8 mouse cellular contexts compared by ENCODE assay signal in genomic region chr10:90828581-90829393, GRCm38 (mm10).
DNase-seq lines count a peak whose midpoint lies in the region; ATAC-seq and TF ChIP-seq lines count a peak whose summit lies in the region.

No protein-coding gene starts in this region.

- H3K4me3 ChIP-seq in kidney, embryonic 15.5 days (replicated peaks): peak overlapping the region; percentile 57
- no peak overlapping the region for H3K4me3 ChIP-seq in kidney, adult 2 months (ENCODE audit: insufficient read depth, low read depth, low read length)
- peak overlapping the region; percentile 60 for H3K4me3 ChIP-seq in heart, embryonic 16.5 days (ENCODE audit: low read length)
- peak overlapping the region; percentile 57 for H3K4me3 ChIP-seq in neural tube, embryonic 15.5 days (replicated peaks)

- ATAC-seq in kidney, embryonic 15.5 days (replicated peaks; ENCODE audit: low FRiP score): peak; percentile 46
- ATAC-seq in heart, embryonic 16.5 days (replicated peaks; ENCODE audit: extremely low read depth, insufficient read depth, low FRiP score): no peak
- ATAC-seq in neural tube, embryonic 15.5 days (ENCODE audit: low FRiP score): peak; percentile 85

- H3K36me3 ChIP-seq in kidney, embryonic 15.5 days: no peaks in the 10 kb centered on the region
- H3K36me3 ChIP-seq in kidney, adult 2 months (ENCODE audit: control insufficient read depth, insufficient read depth, low read length): no peaks in the 10 kb centered on the region
- H3K36me3 ChIP-seq in heart, embryonic 16.5 days (ENCODE audit: control insufficient read depth, insufficient read depth): no peaks in the 10 kb centered on the region
- no peaks in the 10 kb centered on the region for H3K36me3 ChIP-seq in neural tube, embryonic 15.5 days

- peaks cover 12% of the 10 kb centered on the region for H3K4me1 ChIP-seq in kidney, embryonic 15.5 days
- no peaks in the 10 kb centered on the region for H3K4me1 ChIP-seq in kidney, adult 2 months (ENCODE audit: control insufficient read depth, insufficient read depth, low read length)
- H3K4me1 ChIP-seq in heart, embryonic 16.5 days (ENCODE audit: control insufficient read depth, insufficient read depth, low read length): no peaks in the 10 kb centered on the region
- H3K4me1 ChIP-seq in neural tube, embryonic 15.5 days: peaks cover 26% of the 10 kb centered on the region

- no peak for TF ChIP-seq POLR2A in kidney, adult 2 months (IDR thresholded peaks at IDR 0.05; ENCODE audit: low read depth, low read length)

- no peak for DNase-seq in kidney, adult 2 months
- peak; percentile 37 to 45 for DNase-seq in cerebellum, postnatal 36 days
- peak; percentile 74 to 76 for DNase-seq in left cerebral cortex, postnatal 25 days (ENCODE audit: low spot score in 2 of 2)
- DNase-seq in natural killer cell, adult 2 months (ENCODE audit: low spot score in 2 of 2): no peak
- DNase-seq in ovary, adult 18-20 months (ENCODE audit: low spot score): no peak

- H3K27ac ChIP-seq in kidney, embryonic 15.5 days: no peak overlapping the region
- no peak overlapping the region for H3K27ac ChIP-seq in kidney, adult 2 months (ENCODE audit: insufficient read depth, low read depth, low read length)
- no peak overlapping the region for H3K27ac ChIP-seq in heart, embryonic 16.5 days (ENCODE audit: low read length)
- H3K27ac ChIP-seq in neural tube, embryonic 15.5 days (replicated peaks): peak overlapping the region; percentile 90

- H3K4me2 ChIP-seq in kidney, embryonic 15.5 days: peak overlapping the region; percentile 96
- H3K4me2 ChIP-seq in heart, embryonic 16.5 days (ENCODE audit: low read depth, low read length): peak overlapping the region; percentile 88
- H3K4me2 ChIP-seq in neural tube, embryonic 15.5 days: peak overlapping the region; percentile 66

- intact Hi-C loops in left cerebral cortex, postnatal 25 days (cut with DNase I): no loop called here

- H3K9me3 ChIP-seq in kidney, embryonic 15.5 days (replicated peaks): no peaks in the 10 kb centered on the region
- H3K9me3 ChIP-seq in heart, embryonic 16.5 days (replicated peaks; ENCODE audit: control insufficient read depth, low read length): no peaks in the 10 kb centered on the region
- no peaks in the 10 kb centered on the region for H3K9me3 ChIP-seq in neural tube, embryonic 15.5 days (replicated peaks)

- WGBS in kidney, embryonic 15.5 days: 1% methylated on average over 52 of the region's 73 CpGs
- 2% methylated on average over 64 of the region's 73 CpGs for WGBS in kidney, adult 2 months
- WGBS in heart, embryonic 16.5 days: 1% methylated on average over 47 of the region's 73 CpGs
- WGBS in neural tube, embryonic 15.5 days: 1% methylated on average over 38 of the region's 73 CpGs

- H3K27me3 ChIP-seq in kidney, embryonic 15.5 days: peaks cover 90% of the 10 kb centered on the region
- peaks cover 4% of the 10 kb centered on the region; the same call in 1 of the 2 replicates for H3K27me3 ChIP-seq in kidney, adult 2 months (replicated peaks; ENCODE audit: control insufficient read depth, insufficient read depth, low read length)
- peaks cover 61% of the 10 kb centered on the region for H3K27me3 ChIP-seq in heart, embryonic 16.5 days (ENCODE audit: control insufficient read depth, insufficient read depth, low read length)
- 0 out of 2 replicates have a peak, but pooled peaks cover 7% of the 10 kb centered on the region for H3K27me3 ChIP-seq in neural tube, embryonic 15.5 days (replicated peaks)

- H3K9ac ChIP-seq in kidney, embryonic 15.5 days: no peak overlapping the region
- H3K9ac ChIP-seq in heart, embryonic 16.5 days (ENCODE audit: low read length): no peak overlapping the region
- H3K9ac ChIP-seq in neural tube, embryonic 15.5 days (replicated peaks): peak overlapping the region; percentile 68

- no peak for TF ChIP-seq CTCF in kidney, adult 2 months (conservative IDR thresholded peaks at IDR 0.05; ENCODE audit: insufficient read depth, insufficient read length, low read depth, low read length)

Comparison
In these comparisons a context has a peak if more than half of its experiments do, and no peak if none do; other contexts are left out.
1. DNase-seq: peak in cerebellum, postnatal 36 days (2 of 2) and left cerebral cortex, postnatal 25 days (2 of 2); none in kidney, adult 2 months (single experiment), natural killer cell, adult 2 months (0 of 2) and ovary, adult 18-20 months (single experiment).
2. Peak in every context shown above with its lines, with median percentiles within 50 percentile points of each other: H3K4me2 ChIP-seq.